Mouse (Mus musculus) kidney, adult 8-10 months (tissue): ENCODE measurements at regions not wholly inside any gene's neighbourhood (a gene's known extent, or its start where the extent isn't known, plus 50 kb on each side); places are given as distances from the start of the nearest gene placed in this dataset.
A peak's percentile ranks its signal among the peaks of the same experiment; 100 is the strongest.

Source experiments
- DNase-seq, 2 experiments: peaks; one replicate each; pipeline ENCODE4 v3.0.0; 2022

DNA sequence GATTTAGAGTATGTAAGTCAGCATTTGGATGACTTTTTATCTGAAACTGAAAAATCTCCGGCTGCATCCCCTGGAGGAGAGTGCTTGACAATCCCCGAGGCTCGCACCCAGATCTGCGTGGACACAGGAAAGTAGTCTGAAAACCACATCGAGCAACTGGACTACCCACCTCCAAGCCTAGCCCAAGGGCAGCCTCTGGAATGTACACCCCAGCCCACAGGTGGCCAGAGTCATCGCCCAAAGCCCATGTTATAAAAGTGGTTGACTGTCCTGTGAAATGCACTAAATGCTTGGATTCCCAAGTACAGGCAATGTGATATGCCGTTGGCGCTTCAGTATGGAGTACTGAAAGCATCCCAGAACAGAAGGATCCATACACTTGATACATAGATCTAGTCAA, 175.1 kb downstream of the Gas1 start:
- DNase-seq: no peak

DNA sequence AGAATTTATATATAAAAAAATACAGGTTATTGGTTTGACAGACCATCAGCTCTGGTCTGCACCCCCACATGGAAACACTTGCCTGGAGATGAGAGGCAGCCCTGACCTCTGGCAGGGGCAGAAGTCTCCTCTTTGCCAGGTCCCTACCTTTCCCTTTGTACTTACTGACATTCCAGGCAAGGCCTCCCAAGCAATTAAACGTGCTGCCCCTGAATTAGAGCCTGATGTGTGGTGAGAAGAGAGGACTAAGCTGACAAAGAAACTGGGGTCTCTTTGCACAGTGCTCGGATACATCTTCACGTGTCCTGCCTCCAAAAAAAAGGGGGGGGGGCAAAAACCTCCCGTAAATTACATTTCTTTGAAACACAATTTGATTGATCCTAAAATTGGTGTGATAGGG, 175.5 kb downstream of the Gas1 start:
- DNase-seq: no peak

DNA sequence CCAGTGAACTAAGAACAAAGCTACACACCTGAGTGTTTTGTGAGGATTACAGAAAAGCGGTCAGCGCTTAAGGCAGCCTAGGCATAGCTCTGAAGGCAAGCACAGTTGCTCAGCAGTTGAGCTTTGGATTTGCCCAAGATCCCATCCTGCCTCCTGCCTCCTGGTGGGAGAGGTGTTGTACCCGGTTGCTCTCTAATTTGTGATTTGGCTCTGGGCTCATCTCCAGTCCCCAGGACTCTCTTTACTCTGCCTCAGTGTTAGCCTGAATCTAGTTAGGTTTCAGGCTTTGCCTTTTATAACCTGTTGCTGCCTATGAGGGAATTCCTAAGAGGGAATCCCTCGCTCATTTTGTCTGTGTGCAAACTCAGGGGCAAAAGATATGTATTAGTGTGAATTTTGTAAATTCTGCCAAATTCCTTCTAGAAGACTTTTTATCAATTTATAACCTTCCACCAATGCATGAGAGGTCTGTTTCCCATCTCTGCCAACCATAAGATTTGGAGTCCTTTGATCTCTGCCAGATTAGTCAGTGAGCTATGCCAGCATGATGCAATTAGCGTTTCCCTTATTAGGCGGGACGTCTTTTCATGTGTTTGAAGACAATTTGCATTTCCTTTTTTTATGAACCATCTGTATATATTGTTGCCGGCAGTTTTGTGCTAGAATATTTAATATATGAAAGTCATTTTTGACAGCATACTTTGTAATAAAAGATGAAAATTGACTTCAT, 176.4 kb downstream of the Gas1 start:
- DNase-seq: no peak

DNA sequence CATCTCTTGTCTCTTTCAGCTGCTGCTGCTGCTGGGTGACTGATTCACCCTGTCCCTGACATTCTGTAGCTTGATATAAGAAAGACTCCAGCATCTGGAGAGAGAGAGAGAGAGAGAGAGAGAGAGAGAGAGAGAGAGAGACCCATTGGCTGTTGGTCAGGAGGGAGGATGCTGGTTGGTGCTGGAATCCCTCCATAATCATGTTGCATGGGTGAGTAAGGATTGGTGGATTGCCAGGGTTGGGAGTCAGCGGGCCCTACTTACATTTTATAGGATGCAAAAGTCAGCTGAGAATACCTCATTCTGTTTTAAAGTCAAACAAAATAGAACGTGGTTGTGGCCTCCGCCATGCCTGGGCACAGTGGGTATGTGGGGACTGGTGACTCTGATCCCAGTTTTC, 174.5 kb upstream of the Tut7 start:
- no peak for DNase-seq

DNA sequence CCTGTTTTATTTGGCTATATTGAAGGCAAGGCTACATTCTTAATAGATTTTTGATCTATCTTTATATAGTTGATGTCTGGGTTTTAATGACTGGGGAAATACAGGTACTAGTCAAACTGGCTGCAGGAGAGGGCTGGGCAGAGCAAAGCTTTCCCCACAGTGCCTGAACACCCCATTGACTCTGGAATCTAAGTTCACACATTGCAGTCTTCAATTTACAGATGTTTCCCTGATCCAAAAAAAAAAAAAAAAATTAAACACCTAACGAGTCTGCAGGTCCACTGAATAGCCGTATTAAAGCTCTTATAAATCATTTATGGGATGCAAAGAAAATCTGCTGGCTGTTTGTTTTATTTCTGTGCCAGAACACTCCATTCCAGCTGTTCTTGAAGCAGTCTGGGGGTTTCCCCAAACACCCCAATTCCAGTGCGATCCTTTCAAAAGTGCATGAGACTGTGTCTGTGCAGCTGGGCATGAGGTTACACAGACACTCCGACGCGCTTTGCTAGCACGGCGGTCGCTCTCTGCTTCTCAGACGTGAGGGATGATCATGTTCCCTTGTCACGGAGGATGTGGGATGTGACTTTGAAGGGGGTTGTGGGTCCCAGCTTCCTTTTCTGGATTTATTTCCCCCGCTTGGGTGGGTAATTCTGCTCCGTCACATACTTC, 173.3 kb upstream of the Tut7 start:
- no peak for DNase-seq

DNA sequence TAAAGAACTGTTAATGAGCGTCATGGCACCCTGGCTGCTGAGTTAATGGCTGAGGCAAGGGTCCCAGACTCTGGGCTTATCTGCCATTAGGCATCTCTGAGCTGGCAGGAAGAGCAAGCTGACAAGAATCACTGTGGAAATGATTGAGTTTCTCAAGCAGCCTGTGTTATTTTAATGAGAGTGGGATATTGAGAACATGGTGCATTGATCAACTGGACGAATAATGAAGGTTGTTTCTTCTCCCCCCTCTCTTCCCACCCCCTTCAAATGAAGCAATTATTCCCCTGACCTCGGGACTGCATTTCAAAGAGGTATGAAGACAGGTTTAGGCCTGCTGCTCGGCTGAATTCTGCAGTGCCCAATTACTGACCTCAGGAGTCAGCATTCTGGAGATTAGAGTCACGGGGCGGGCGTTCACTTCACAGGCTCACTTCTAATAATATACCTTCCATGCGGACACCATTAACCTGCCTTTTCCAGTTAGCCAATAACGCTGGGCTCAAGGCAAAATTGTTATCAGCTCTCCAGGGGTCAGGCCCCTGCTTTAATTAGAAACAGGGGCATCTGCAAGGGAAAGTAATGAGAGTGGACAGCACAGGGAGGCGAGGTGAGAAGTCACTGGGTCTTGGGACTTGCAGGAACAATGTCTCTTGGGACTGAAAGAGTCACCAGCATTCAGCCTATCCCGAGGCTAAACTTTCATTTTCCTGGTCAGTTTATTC, 170.0 kb upstream of the Tut7 start:
- DNase-seq: no peak

DNA sequence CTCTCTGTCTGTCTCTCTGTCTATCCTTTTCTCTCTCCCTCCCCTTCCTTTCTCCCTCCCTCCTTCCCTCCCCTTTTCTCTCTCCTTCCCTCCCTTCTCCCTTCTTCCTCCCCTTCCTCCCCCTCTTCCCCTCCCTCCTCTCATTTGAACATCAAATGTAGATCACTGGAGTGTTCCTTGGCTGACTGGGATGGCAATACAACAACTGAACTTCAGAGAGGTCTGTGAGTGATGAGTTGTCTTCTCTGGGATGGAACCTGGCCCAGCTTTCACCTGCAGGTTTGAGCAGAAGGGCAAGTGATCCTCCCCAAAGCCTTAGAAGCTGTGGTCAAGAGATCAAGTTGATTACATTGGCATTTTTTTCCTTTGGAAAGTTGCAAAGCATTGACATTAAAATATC, 169.4 kb upstream of the Tut7 start:
- no peak for DNase-seq

DNA sequence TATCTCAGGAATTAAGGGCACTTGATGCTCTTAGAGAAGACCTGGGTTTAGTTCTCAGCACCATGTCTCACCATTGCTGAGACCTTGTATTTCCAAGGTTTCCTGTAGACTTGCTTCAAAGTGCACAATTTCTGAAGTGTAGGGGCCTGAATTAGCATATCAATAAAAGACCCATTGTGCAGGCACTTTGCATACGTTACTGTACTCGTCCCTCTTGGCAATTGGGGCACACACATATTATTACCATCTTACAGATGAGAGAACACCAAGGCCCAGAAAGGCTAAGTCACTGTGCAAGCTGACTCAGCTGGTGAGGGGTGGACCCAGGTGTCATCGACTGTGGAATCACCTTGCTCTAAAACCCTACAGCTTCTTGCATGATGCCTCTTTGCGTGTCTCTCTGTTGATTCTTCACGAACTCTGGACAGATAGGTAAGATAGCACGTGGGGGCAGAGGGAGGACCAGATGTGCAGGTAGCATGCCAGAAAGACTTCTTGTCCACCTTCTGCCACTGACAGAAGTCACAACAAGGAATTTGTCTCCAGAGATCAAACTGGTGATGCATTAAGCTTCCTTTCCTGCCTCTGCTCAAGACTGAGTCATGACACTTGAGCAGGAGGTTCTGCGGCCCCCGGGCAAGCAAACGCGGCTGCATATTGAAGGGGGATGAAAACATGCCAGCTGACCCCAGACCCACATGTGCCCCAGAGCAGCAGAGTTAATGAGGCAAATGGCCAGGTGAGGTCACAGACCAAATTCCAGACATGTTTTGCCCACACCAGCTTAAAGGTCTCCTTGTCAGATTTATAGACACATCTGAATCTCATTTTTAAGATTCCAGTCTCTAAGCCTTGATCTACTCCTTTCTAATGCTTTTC, 167.7 kb upstream of the Tut7 start:
- DNase-seq: no peak

DNA sequence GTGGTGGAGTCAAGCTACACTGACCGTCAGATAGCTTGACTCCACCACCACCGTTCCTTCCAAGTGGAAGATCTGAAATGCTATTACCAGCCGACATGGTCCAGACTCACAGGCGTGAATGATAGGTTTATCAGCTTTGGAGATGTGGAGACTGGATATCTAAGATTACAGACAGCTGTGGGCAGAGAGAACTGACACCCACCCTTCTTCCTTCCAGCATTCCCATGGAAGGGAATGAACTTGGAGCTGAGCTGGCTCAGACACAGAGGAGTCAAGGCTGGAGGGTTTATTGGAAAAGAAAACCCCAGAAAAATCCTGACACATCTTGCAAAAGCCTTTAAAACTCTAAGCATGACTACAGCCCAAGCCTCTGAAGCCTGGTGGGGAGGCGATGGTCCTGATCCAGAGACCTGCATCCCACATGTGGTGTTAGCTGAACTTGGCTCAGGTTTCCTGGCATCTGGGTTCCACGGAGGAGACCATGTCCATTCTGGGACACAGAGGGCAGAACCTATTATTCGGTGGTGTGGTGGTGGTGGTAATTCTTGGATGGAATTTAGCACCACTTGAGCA, 165.5 kb upstream of the Tut7 start:
- no peak for DNase-seq

DNA sequence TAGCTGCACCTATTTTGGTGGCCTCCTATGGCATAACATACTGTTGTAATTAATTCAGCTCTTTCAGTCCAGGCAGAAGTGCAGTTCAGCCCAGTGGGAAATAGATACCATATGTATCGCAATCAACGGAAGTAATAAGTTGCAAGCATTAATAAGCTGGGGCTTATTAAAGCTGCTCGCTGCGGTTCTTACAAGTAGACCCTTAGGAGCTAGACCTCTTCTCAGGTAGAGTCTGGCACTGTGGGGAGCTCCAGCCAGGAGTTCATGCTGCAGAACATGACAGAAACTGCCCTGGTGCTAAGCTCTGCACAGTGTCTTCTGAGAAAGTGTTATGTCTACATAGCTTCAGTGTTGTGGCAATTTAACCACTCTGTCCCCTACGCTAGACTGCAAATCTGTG, 153.5 kb upstream of the Tut7 start:
- DNase-seq: no peak

DNA sequence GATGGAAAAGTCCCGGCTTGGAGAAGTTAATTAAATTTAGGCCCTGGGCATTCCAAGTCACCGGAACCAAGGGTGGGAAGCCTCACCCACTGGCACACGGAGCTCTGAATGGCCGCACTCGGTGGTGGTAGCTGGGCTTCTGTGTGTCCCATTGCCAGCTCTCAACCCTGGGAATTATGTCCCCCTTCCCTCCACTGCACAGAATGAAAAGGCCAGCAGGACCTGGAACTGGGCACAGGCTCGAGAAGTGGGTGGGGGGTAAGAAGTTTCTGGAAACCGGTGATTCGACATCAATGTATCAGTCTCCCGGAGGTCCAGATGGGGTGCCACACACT, 149.1 kb upstream of the Tut7 start:
- DNase-seq: no peak

DNA sequence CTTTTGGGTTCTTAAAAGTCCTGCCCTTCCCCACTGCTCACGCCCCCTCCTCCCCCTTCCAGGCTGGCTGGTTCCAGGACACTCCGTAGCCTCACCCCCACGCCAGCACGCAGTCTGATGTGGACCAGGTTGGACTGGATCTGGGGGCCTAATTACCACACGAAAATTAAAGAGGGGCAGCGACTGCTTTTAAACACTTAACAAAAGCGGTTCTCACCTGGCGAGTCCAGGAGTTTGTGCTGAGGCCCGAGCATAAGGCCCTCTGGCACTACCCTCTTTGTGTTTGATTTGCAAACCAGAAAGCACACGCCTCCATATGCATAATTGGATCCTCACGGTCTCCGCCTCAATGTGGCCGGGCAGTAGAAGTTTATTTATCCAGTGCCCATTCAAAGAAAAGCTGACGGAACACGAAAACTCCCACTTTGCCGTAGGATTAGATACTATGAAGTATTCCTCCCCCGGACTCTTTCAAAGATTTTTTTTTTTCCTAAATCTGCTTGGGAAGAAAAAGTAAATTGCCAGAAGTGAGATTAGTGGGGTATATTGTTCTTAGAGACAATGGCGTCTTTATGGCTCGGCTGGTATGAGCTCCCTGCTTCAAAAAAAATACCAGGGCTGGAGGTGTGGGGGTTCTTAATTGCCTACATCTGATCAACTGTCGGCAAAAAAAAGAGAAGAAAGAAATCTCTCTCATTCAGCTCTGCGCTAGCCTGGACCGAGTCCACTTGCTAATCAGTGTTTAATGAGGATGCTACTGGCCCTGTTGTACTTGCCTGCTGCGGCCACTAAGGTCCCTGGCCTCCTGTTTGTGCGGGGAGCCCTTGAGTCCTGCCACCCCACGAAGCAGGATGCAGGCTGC, 148.5 kb upstream of the Tut7 start:
- DNase-seq: peak in 1 of 2 experiments; percentile 17

DNA sequence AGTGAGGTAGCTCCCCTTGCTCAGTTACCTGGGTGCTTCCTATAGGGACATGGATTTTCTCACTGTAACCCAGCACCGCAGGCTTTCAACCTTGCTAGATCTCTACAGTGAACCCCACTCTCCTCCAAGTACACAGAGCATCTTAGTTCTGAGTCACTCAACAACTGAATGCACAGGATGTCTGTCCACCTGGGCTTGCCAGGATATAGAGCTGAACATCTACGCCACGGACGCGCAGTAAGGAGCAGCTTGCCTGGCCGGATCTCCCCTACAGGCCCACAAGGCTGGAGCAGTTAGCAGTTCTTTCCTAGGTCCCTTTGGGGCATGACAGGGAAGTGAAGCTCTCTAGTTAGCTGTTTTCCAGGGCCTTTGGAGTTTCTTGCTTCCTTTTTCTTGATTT, 147.5 kb upstream of the Tut7 start:
- DNase-seq: no peak

DNA sequence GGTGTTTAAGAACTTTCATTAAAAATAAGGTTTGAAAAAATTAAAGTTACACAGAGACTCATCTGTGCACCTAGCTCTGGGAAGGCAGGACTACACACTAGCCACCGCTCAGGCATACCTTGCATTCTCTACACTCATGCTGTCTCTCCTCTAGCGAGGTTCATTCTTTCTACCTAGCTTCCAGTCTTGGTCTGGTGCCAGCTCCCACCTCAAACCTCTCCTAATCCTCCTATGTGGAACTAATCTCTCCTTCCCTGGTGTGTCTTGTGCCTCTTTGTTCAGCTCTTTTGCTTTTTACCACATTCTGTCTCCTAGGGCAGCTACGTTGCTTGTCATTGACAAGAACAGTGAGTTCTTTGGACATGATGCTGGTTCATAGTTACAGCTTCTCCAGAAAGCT, 146.5 kb upstream of the Tut7 start:
- DNase-seq: no peak

DNA sequence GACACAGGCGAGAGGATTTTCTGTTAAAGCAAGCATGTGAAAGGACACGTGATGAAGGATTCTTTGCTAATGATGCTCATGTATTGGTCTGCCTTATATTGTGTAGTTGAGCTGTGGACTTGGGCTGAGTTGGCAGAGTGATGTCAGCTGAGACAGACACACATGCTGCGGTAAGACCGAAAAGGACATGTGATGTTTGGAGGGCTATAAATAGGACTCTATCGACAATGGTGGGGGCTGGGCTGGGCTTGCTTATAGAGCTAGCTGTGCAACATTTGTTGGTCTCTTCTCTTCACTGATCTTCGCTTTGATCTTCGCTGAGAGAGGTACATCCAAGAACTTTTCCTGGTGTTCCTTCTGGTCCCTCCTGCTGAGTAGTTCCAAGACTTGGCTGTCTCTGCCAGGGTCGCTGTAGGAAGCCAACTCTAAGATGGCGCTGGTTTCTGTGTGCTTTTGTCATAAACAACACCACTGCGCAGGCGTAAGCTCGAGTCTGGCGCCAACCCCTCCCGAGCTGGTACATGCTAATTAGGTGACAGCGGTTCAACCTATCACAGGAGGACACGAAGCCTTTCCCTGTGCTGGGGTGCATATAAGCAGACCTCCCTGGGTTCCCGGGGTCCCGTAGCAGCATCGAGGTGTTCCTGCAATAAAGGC, 145.8 kb upstream of the Tut7 start:
- DNase-seq: no peak

DNA sequence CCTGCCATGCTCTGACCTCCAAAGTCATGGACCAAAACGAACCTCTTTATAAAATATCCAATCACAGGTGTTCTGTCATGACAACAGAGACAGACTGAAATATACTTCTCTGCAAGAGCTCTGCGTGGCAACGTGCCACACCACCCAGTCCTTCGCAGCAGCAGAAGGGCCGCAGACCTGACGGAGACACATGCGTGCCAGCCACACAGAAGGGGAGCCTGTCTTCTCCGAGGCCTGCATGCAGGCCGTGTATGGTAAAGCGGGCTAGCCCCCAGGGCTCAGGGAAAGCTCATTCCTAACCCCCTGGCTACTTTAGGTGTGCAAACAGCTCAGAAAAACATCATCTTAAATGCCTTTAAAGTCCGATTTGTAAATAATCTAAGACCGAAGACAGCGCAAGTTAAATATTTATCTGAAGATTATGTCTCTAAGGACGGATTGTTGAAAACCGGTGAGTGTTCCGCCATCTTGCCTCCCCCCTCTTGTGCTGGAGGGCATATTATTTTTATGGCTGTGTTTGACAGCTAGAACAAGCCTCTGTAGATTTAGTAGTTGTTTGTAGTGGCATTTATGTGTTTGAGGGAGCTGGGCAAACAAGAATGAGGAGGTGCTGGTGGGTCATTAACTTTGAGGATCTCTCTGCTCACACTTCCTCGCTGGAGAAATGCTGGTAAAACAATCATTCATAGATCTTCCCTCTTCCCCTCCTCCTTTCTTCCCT, 143.7 kb upstream of the Tut7 start:
- no peak for DNase-seq

DNA sequence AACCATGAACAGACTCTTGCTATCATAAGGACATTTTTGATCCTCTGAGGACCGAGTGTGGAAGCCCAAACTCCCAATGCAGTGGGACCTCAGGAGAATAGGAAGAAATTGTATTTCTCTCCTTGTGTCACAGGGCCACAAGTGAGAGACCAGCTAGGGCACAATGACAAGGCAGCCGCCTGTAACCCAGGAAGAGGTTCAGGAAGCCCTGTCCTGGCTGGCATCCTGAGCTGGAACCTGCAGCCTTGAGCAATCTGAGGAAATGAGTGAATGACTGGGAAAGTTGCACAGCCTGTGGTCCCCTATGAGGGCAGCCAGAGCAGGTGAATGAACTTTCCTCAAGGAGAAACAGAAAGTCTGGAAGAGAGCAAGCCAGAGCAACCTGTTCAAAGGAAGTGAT, 142.0 kb upstream of the Tut7 start:
- DNase-seq: no peak

DNA sequence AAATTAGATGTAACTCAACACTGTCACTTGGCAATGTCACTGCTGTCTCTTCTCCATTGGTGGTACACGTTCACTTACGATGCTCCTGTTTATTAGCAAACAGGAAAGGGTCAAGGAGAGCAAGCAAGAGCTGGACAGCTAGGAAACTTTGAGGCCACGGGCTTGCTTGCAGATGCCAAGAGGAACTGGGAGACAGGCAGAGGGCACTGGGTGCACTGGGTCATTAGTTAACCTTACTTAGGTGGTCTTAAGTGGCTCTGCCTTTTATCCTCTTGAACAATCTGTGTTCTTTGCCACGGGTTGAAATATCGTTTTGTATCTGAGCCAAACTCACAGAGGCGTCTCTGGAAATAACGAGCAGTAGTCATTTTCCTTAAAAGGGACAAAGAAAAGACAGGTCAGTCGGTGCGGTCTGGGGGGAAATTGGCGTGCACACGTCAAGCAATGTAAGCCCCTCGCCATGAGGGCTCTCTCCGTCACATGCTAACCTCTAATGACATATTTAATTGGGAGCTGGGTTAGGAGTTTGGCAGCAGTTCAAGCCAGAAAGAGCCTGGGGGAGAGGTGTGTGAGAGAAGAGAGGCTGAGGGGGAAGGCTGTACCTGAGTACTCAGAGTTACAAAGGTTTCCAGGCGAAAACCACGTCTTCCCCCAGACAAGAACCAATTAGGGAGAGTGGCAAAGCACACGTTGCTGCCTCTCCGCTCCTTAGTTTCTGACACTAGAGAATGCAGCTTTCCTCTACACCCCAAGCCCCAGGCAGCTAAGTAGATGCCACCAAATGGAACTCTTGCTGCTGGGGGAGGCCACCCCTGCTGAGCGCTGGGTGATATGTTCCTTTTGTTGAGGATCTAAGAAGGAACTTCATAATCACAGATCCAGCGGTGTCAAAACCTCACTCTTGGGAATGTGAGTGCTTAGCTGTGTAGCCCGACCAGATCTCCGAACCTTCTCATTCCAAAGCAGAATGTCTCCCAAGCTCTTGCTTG, 140.0 kb upstream of the Tut7 start:
- DNase-seq: no peak

DNA sequence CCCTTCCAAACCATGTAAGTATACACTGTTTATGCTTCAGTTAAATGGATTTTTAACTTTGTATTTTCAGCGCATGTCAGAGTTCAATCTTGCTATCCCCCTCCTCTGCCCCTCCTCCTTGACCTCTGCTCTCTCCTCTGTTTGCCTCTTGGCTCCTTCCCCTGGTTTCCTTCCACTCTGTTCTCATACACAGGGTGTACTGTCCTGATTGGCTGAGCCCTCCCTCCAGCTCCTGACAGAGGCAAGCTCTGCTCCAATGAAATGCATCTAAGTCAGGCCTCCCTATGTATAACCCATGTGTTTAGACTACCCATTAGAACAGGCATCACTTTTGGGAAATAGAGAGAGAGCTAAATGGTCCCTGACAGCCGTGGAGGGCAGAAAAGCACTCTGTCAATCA, 133.5 kb upstream of the Tut7 start:
- DNase-seq: peak in 1 of 2 experiments; percentile 24
